Mouse (Mus musculus): ENCODE data around the gene 1700020D05Rik.

Gene 1700020D05Rik

GRCm38 (mm10) chr19:5503687-5504086 is at the start of gene 1700020D05Rik:
Gene 1700020D05Rik, minus strand, starts transcription at chr19:5503787.
- no peak for DNase-seq (ENCODE audit: low spot score)

- DNase-seq (ENCODE audit: low spot score): no peak
Observed at GRCm38 (mm10) chr19:5547471-5548056, 44.0 kb upstream of the 1700020D05Rik start.

GRCm38 (mm10) chr19:5544031-5544430 is 40.4 kb upstream of the 1700020D05Rik start:
- DNase-seq (ENCODE audit: low spot score): no peak

- DNase-seq (ENCODE audit: low spot score): no peak
Observed at GRCm38 (mm10) chr19:5543362-5543761, 39.8 kb upstream of the 1700020D05Rik start.

- no peak for DNase-seq (ENCODE audit: low spot score)
Observed at GRCm38 (mm10) chr19:5538786-5539185, 35.2 kb upstream of the 1700020D05Rik start.

DNA sequence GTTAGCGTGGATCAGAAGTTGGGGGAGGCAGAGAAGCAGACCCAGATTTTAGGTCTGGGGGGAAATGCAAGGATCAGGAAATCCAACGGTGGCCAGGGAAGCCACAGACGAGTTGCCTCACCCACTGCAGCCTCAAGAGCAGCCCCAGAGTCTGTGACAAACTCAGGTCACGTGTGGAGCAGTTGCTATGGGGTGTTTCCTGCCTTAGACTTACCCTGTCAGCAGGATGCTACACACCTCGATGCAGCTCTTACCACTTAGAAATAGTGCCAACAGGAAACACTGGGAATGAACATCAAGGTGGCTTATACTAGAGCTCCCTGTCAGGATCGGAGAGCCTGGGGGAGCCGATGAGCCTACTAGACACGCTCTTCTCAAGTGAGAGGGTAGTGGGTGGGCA is 28.9 kb upstream of the 1700020D05Rik start:
- no peak for DNase-seq (ENCODE audit: low spot score)

DNA sequence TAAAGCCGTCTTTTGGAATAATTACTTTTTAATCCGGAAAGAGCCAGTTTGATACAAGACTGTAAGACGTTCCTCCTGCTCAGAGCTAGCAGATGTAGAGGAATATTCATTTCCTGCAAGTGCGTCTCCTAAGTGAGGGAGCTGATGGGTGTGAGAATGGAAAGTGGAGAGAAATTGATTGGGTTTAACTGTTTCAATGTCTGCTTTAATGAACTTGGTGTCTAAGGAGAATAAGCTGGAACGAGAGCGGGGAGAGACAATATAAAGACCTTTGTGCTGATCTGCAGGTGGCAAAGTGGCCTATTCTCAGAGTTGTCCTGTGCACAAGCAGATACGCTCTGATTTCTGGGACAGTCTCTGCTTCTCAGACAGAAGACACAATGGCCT is 26.5 kb upstream of the 1700020D05Rik start:
- DNase-seq (ENCODE audit: low spot score): no peak

- peak; percentile 89 for DNase-seq (ENCODE audit: low spot score)
Observed at GRCm38 (mm10) chr19:5529325-5530137, 25.9 kb upstream of the 1700020D05Rik start.

DNA sequence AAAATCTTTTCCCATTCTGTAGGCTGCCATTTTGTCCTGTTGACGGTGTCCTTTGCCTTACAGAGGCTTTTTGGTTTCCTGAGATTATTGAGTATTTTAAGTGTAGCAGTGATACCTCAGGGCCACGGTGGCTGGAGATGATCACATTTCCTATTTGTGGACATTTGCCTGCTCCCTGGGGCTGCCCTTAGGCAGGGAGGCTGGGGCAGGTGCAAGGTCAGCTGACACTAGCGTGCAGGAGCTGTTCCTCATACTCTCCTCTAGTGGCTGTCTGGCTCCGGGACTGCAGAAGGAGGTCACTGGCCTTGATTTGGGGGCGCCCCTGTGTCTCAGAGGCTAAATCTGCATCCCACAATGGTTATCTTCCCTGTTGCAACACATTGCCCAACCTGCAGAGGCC is 21.6 kb upstream of the 1700020D05Rik start:
- no peak for DNase-seq (ENCODE audit: low spot score)

DNA sequence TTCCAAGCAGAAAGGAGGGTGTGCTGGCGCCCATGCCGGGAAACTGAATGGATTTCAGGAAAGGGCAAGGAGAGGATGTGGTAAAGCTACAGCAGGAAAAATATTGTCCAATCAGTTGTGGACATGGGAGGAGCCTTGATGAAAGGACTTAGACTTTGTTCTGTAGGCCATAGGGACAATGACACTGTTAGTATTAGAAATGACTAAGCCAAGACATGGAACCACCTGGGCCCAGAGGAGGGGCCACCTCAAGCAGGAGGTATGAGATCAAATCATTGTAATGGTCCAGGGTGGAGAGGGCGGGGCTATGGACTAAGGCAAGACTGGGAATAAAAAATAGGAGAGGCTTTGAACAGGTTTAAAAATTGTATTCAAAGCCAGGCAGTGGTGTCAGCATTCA is 15.1 kb upstream of the 1700020D05Rik start:
- DNase-seq (ENCODE audit: low spot score): no peak

- DNase-seq (ENCODE audit: low spot score): no peak
Observed at GRCm38 (mm10) chr19:5516906-5517505, 13.4 kb upstream of the 1700020D05Rik start.

- DNase-seq (ENCODE audit: low spot score): no peak
Observed at GRCm38 (mm10) chr19:5515840-5516777, 12.5 kb upstream of the 1700020D05Rik start.

- no peak for DNase-seq (ENCODE audit: low spot score)
Observed at GRCm38 (mm10) chr19:5513005-5513349, 9.4 kb upstream of the 1700020D05Rik start.

DNA sequence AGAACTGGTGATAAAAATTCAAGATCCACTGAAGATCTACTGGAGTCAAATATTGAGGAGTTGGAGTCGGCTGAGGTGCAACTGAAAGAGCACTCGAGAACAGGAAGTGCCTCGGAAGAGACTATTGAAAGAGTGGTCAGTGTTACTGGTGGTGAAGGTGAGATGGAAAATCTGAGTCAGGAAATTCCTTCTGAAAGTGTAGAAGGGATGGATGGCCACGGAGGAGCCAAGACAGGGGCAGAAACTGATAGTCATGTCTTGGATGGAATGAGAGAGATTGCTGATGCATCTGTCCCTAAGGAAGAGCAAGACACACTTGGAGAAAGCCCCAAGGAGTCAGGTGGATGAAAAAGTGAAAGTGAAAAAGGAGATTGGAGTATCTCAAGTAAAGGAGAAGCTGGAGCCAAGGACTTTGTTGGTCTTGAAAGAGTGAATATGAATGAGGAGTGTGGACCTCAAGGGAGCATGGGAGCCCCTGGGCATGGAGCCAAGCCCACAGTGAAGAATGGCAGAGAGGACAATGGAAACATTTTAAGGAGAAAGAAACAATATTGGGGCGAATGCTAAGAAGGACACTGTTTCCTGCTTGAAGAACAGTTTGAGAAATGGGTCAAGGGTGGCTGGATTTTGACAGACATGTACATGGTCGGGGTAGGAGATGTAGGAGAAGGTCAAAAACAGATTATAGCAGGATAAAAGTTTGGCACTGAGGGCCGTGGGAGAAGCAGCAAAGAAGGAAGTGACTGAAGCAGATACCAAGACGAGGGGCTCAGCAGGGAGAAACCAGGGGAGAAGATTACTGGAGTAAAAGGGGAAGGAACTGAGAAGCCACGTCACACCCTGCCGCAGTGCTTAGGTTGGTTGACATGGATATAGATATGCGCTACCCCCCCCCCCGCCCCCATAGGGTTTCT is 8.8 kb upstream of the 1700020D05Rik start:
- DNase-seq (ENCODE audit: low spot score): no peak

DNA sequence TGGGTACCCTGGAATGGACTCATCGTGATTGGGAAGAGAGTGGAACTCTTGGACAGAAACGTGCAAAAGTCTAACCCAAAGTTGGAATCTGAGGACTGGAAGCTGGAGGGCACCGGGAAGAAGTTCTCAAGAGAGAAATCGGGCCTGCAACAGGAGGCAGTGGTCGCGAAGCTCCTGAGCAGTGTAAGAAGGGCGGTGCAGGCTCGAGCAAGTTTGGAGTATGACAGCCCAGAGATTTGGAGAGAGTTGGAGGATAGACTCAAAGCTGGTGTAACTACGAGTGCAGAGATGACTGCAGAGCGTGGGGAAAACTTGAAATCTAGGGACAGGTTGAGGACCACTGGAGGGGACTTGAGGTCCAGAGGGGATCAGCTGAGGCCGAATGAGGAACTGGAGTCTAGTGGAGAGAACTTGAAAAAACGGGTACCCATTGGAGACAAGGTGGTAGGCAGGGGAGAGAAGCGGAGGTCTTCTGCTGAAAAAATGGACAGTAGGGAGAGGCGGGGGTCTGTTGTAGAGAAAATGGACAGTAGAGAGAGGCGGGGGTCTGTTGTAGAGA is 7.6 kb upstream of the 1700020D05Rik start:
- DNase-seq (ENCODE audit: low spot score): no peak

- DNase-seq (ENCODE audit: low spot score): peak; percentile 99
Observed at GRCm38 (mm10) chr19:5510031-5511026, 6.7 kb upstream of the 1700020D05Rik start, which contains the start of gene Snx32. Gene Snx32, minus strand, starts transcription at chr19:5510538.

- no peak for DNase-seq (ENCODE audit: low spot score)
Observed at GRCm38 (mm10) chr19:5500330-5500875, 3.2 kb downstream of the 1700020D05Rik start.

GRCm38 (mm10) chr19:5496052-5496370 is 7.6 kb downstream of the 1700020D05Rik start:
- DNase-seq (ENCODE audit: low spot score): peak; percentile 12

DNA sequence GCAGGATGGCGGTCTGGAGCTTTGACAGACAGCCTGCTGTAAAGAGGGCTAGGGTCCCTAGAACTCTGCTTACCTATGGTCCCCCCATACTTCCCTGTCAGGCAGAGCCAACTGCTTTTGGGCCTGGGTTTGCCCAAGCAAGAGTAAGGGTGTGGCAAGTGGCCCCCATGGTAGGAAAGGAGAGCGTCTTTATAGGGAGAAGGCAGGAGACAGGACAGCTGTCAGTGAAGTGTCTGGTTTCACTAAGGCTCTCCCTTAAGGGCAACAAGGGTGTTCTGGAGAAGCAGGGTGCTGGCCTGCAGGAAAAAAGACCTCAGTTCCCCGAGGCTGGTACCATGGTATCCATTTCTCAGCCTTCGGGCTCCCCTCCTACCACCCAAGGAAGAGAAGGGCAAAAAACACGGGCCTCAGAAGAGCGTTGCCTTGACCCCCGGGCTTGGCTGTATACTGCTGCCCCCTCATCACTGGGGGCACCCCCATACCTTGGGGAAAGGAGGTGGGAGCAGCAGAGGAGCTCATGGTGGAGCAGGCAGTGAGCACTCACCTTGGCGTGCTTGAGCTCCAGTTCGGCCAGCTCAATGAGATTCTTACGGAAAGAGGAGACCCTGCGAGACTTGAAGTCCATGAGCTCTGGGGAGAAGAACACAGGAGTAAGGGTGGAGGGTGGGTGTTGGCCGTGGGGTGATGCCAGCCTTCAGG is 8.1 kb downstream of the 1700020D05Rik start:
- no peak for DNase-seq (ENCODE audit: low spot score)

Data from testis, postnatal 14 days (tissue).